Mouse (Mus musculus): ENCODE measurements around the gene Mb21d2. TPM values are rescaled to one million over a fixed set of nuclear protein-coding genes. Genes with fewer than 3 reads are reported as not detected.
A peak's percentile ranks its signal among the peaks of the same experiment; 100 is the strongest.

Gene Mb21d2
- total RNA-seq, 2 experiments from 2014 or later = 50.4 to 59.0 TPM

GRCm38 (mm10) chr16:28902620-28903565 lies 26.6 kb downstream of the Mb21d2 start:
- intact Hi-C loops (cut with DNase I) = no loop called here
- DNase-seq = no peak

GRCm38 (mm10) chr16:28899161-28899540 lies 30.3 kb downstream of the Mb21d2 start:
- peak; percentile 30 for DNase-seq
- intact Hi-C loops (cut with DNase I) = no loop called here

- intact Hi-C loops (cut with DNase I) = no loop called here
- DNase-seq = peak; percentile 31
These were observed 30.8 kb downstream of the Mb21d2 start for GRCm38 (mm10) chr16:28898509-28899160.

GRCm38 (mm10) chr16:28896571-28896970 lies 32.9 kb downstream of the Mb21d2 start:
- no peak for DNase-seq
- intact Hi-C loops (cut with DNase I) = no loop called here

- no peak for DNase-seq
These were observed 34.6 kb downstream of the Mb21d2 start for GRCm38 (mm10) chr16:28894872-28895271.

GRCm38 (mm10) chr16:28893266-28893665 lies 36.2 kb downstream of the Mb21d2 start:
- DNase-seq = no peak
- intact Hi-C loops (cut with DNase I) = no loop called here

More at GRCm38 (mm10) chr16:28894872-28895271, 34.6 kb downstream of the Mb21d2 start:
- intact Hi-C loops (cut with DNase I) = no loop called here

- no peak for DNase-seq
- intact Hi-C loops (cut with DNase I) = no loop called here
These were observed 43.2 kb downstream of the Mb21d2 start for GRCm38 (mm10) chr16:28886201-28886745.

- intact Hi-C loops (cut with DNase I) = no loop called here
- DNase-seq = no peak
These were observed 44.0 kb downstream of the Mb21d2 start for GRCm38 (mm10) chr16:28885474-28885873.

- no peak for DNase-seq
- intact Hi-C loops (cut with DNase I) = no loop called here
These were observed 44.8 kb downstream of the Mb21d2 start for GRCm38 (mm10) chr16:28884661-28885060.

GRCm38 (mm10) chr16:28883649-28884048 lies 45.8 kb downstream of the Mb21d2 start:
- intact Hi-C loops (cut with DNase I) = no loop called here
- DNase-seq = peak; percentile 21

- intact Hi-C loops (cut with DNase I) = no loop called here
- DNase-seq = no peak
These were observed 46.6 kb downstream of the Mb21d2 start for GRCm38 (mm10) chr16:28882687-28883428.

- no peak for DNase-seq
- intact Hi-C loops (cut with DNase I) = no loop called here
These were observed 47.7 kb downstream of the Mb21d2 start for GRCm38 (mm10) chr16:28881787-28882186.

- DNase-seq = peak; percentile 51
- intact Hi-C loops (cut with DNase I) = no loop called here
These were observed 48.7 kb downstream of the Mb21d2 start for GRCm38 (mm10) chr16:28880756-28881155.

GRCm38 (mm10) chr16:28880307-28880681 lies 49.2 kb downstream of the Mb21d2 start:
- DNase-seq = no peak
- intact Hi-C loops (cut with DNase I) = no loop called here

GRCm38 (mm10) chr16:28879636-28880306 lies 49.7 kb downstream of the Mb21d2 start:
- intact Hi-C loops (cut with DNase I) = no loop called here

GRCm38 (mm10) chr16:28877162-28877662 lies 52.3 kb downstream of the Mb21d2 start:
- DNase-seq = no peak

More at GRCm38 (mm10) chr16:28879636-28880306, 49.7 kb downstream of the Mb21d2 start:
- DNase-seq = no peak

GRCm38 (mm10) chr16:28873404-28873895 lies 56.0 kb downstream of the Mb21d2 start:
- intact Hi-C loops (cut with DNase I) = no loop called here
- no peak for DNase-seq

More at GRCm38 (mm10) chr16:28877162-28877662, 52.3 kb downstream of the Mb21d2 start:
- intact Hi-C loops (cut with DNase I) = no loop called here

GRCm38 (mm10) chr16:28870860-28871259 lies 58.6 kb downstream of the Mb21d2 start:
- intact Hi-C loops (cut with DNase I) = no loop called here
- DNase-seq = peak; percentile 19

GRCm38 (mm10) chr16:28870456-28870855 lies 59.0 kb downstream of the Mb21d2 start:
- DNase-seq = no peak
- intact Hi-C loops (cut with DNase I) = no loop called here

GRCm38 (mm10) chr16:28868864-28869263 lies 60.6 kb downstream of the Mb21d2 start:
- intact Hi-C loops (cut with DNase I) = no loop called here
- DNase-seq = no peak
